Mouse (Mus musculus) MEL (cell line): ENCODE data around the gene 2010005H15Rik. TPM values are rescaled to one million over a fixed set of nuclear protein-coding genes. Genes with fewer than 3 reads are reported as not detected.
"Not testable (repeated sequence)": the region's sequence is repeated elsewhere in the genome, so short reads cannot be mapped to it uniquely, and the experiment has no call there.

Source experiments
- DNase-seq: peaks from one replicate; pipeline ENCODE4 v3.0.0; 2011; ENCODE audit warnings: low read depth, low spot score
- H3K27ac ChIP-seq: 2 replicates; pipeline ENCODE4 v1.5.1; 2012; ENCODE audit warnings: low read depth, mild to moderate bottlenecking, control low read depth, low read length, moderate library complexity; ENCODE audit not compliant: control insufficient read depth
- H3K27me3 ChIP-seq, 2 experiments: fragments of 150-350 bp in 1 of 2; sonication (generic) in 1 of 2; 2 replicates each; pipeline ENCODE4 v1.6.1; 2012; ENCODE audit warnings: low read length in 2 of 2, mild to moderate bottlenecking in 2 of 2, improper control_type of control experiment in 1 of 2, moderate library complexity in 1 of 2; ENCODE audit not compliant: insufficient read depth in 2 of 2, control insufficient read depth in 1 of 2
- H3K36me3 ChIP-seq, 2 experiments: 2 replicates each; pipeline ENCODE4 v1.6.1; 2012 to 2014; ENCODE audit warnings: low read length in 2 of 2, improper control_type of control experiment in 1 of 2, inconsistent platforms in 1 of 2, mild to moderate bottlenecking in 1 of 2; ENCODE audit not compliant: insufficient read depth in 2 of 2, control insufficient read depth in 1 of 2
- H3K4me1 ChIP-seq, 2 experiments: fragments of 150-350 bp in 1 of 2; sonication (generic) in 1 of 2; 2 replicates each; pipeline ENCODE4 v1.6.1; 2012; ENCODE audit warnings: low read length in 2 of 2, improper control_type of control experiment in 1 of 2, mild to moderate bottlenecking in 1 of 2; ENCODE audit not compliant: insufficient read depth in 2 of 2, control insufficient read depth in 1 of 2
- H3K4me3 ChIP-seq, 2 experiments: fragments of 150-350 bp in 1 of 2; sonication (generic) in 1 of 2; 2 replicates each; pipeline ENCODE4 v1.5.1; 2012; ENCODE audit warnings: low read depth in 2 of 2, low read length in 2 of 2, mild to moderate bottlenecking in 2 of 2, moderate library complexity in 2 of 2, control low read depth in 1 of 2, improper control_type of control experiment in 1 of 2; ENCODE audit not compliant: control insufficient read depth in 1 of 2, insufficient read depth in 1 of 2
- H3K79me2 ChIP-seq: 2 replicates; pipeline ENCODE4 v1.6.1; 2012; ENCODE audit warnings: mild to moderate bottlenecking, low read length, moderate library complexity; ENCODE audit not compliant: control insufficient read depth, poor library complexity, insufficient read depth
- H3K9ac ChIP-seq: 2 replicates; pipeline ENCODE4 v1.6.1; 2012; ENCODE audit warnings: low read depth, mild to moderate bottlenecking, control low read depth, low read length, moderate library complexity; ENCODE audit not compliant: control insufficient read depth, poor library complexity, severe bottlenecking
- H3K9me3 ChIP-seq: fragments of 150-350 bp; sonication (generic); replicated peaks from 2 replicates; pipeline ENCODE4 v1.6.1; 2012; ENCODE audit warnings: mild to moderate bottlenecking, low read length, improper control_type of control experiment, moderate library complexity; ENCODE audit not compliant: insufficient read depth
- CHD2 ChIP-seq: IDR thresholded peaks from 2 replicates; pipeline ENCODE4 v1.6.1; 2011; ENCODE audit warnings: low read length, improper control_type of control experiment
- E2F4 ChIP-seq: IDR thresholded peaks from 2 replicates; pipeline ENCODE4 v1.6.1; 2011; ENCODE audit warnings: low read depth, low read length, improper control_type of control experiment, borderline replicate concordance
- ETS1 ChIP-seq: IDR thresholded peaks from 2 replicates; pipeline ENCODE4 v1.6.1; 2012; ENCODE audit warnings: low read depth, mild to moderate bottlenecking, inconsistent platforms, low read length, improper control_type of control experiment, moderate library complexity
- GABPA ChIP-seq: IDR thresholded peaks from 2 replicates; pipeline ENCODE4 v1.6.1; 2012; ENCODE audit warnings: low read depth, mild to moderate bottlenecking, inconsistent platforms, low read length, improper control_type of control experiment, moderate library complexity
- GATA1 ChIP-seq: IDR thresholded peaks from 2 replicates; pipeline ENCODE4 v1.6.1; 2011; ENCODE audit warnings: low read depth, low read length, improper control_type of control experiment
- KAT2A ChIP-seq: conservative IDR thresholded peaks from 2 replicates; pipeline ENCODE4 v1.6.1; 2012; ENCODE audit warnings: low read depth, low read length, improper control_type of control experiment, inconsistent platforms
- MAZ ChIP-seq: IDR thresholded peaks from 2 replicates; pipeline ENCODE4 v1.6.1; 2012; ENCODE audit warnings: low read depth, mild to moderate bottlenecking, inconsistent platforms, low read length, improper control_type of control experiment
- MXI1 ChIP-seq: IDR thresholded peaks from 2 replicates; pipeline ENCODE4 v1.6.1; 2011; ENCODE audit warnings: mild to moderate bottlenecking, low read depth, low read length, improper control_type of control experiment
- MYB ChIP-seq: IDR thresholded peaks from 2 replicates; pipeline ENCODE4 v1.6.1; 2011; ENCODE audit warnings: mild to moderate bottlenecking, low read depth, low read length, improper control_type of control experiment
- MYC ChIP-seq: IDR thresholded peaks from 2 replicates; pipeline ENCODE4 v1.6.1; 2011; ENCODE audit warnings: low read depth, mild to moderate bottlenecking, low read length, improper control_type of control experiment, moderate library complexity
- NELFE ChIP-seq: IDR thresholded peaks from 2 replicates; pipeline ENCODE4 v1.6.1; 2011; ENCODE audit warnings: low read depth, low read length, improper control_type of control experiment
- POLR2A ChIP-seq, 2 experiments: IDR thresholded peaks; 2 replicates each; pipeline ENCODE4 v1.6.1; 2011 to 2012; ENCODE audit warnings: low read length in 2 of 2, mild to moderate bottlenecking in 2 of 2, control low read depth in 1 of 2, improper control_type of control experiment in 1 of 2, low read depth in 1 of 2, moderate library complexity in 1 of 2; ENCODE audit not compliant: control insufficient read depth in 1 of 2, insufficient read depth in 1 of 2, poor library complexity in 1 of 2
- POLR2AphosphoS2 ChIP-seq: IDR thresholded peaks from 2 replicates; pipeline ENCODE4 v1.6.1; 2011; ENCODE audit warnings: low read length, improper control_type of control experiment
- RAD21 ChIP-seq: IDR thresholded peaks from 2 replicates; pipeline ENCODE4 v1.6.1; 2011; ENCODE audit warnings: mild to moderate bottlenecking, low read depth, low read length, improper control_type of control experiment
- SMC3 ChIP-seq: IDR thresholded peaks from 2 replicates; pipeline ENCODE4 v1.6.1; 2011; ENCODE audit warnings: low read depth, low read length, improper control_type of control experiment
- TAL1 ChIP-seq: IDR thresholded peaks from 2 replicates; pipeline ENCODE4 v1.6.1; 2012; ENCODE audit warnings: mild to moderate bottlenecking, inconsistent platforms, low read length, moderate library complexity, mixed read lengths
- TBP ChIP-seq: IDR thresholded peaks from 2 replicates; pipeline ENCODE4 v1.8.0; 2011; ENCODE audit warnings: low read depth, low read length, improper control_type of control experiment
- UBTF ChIP-seq: IDR thresholded peaks from 2 replicates; pipeline ENCODE4 v1.6.1; 2012; ENCODE audit warnings: low read depth, mild to moderate bottlenecking, inconsistent platforms, low read length, improper control_type of control experiment, moderate library complexity, borderline replicate concordance; ENCODE audit not compliant: insufficient read depth
- ZMIZ1 ChIP-seq: IDR thresholded peaks from 2 replicates; pipeline ENCODE4 v1.6.1; 2012; ENCODE audit warnings: low read depth, mild to moderate bottlenecking, inconsistent platforms, low read length, improper control_type of control experiment, moderate library complexity
- polyA plus RNA-seq, 2 experiments: library from polyadenylated mRNA; stranded (reverse) in 1 of 2; unstranded in 1 of 2; fragments of >175 nt in 1 of 2; fragments of >200 nt in 1 of 2; gene quantifications; 2 replicates each; pipeline versions ENCODE4 v1.2.1 to v1.2.4; 2012; ENCODE audit warnings: low replicate concordance in 2 of 2, low read depth in 1 of 2; ENCODE audit not compliant: insufficient read length in 2 of 2, insufficient read depth in 1 of 2, missing spikeins in 1 of 2
- total RNA-seq: library from RNA; depleted of rRNA; stranded (reverse); fragments of 300-350 nt; gene quantifications from 2 replicates; pipeline ENCODE4 v1.2.3, GENCODE M21; 2012

The 2010005H15Rik gene
- total and polyA plus RNA-seq, 3 experiments: 0.11 to 0.46 TPM; not detected in 1

- no peak for TF ChIP-seq GATA1
- TF ChIP-seq CHD2: no peak
- no peak for TF ChIP-seq TAL1
- TF ChIP-seq ETS1: no peak
- no peak for TF ChIP-seq MXI1
- TF ChIP-seq TBP: no peak
- TF ChIP-seq E2F4: no peak
- no peak for TF ChIP-seq KAT2A
- TF ChIP-seq ZMIZ1: no peak
- no peak for TF ChIP-seq POLR2AphosphoS2
- no peak for TF ChIP-seq MYB
- TF ChIP-seq GABPA: no peak
- no peak for TF ChIP-seq UBTF
- TF ChIP-seq MYC: no peak
- TF ChIP-seq RAD21: no peak
- no peak for TF ChIP-seq POLR2A (IDR thresholded peaks at IDR 0.05; ENCODE audit: control insufficient read depth in 1 of 2, insufficient read depth in 1 of 2, low read depth in 1 of 2, low read length in 2 of 2, poor library complexity in 1 of 2)
- TF ChIP-seq MAZ: no peak
- no peak for DNase-seq
- no peaks in the 10 kb centered on the region; a peak in 1 of 4 replicates for H3K27me3 ChIP-seq
- no peak overlapping the region for H3K9ac ChIP-seq
- no peak overlapping the region for H3K4me3 ChIP-seq
- H3K36me3 ChIP-seq: no peaks in the 10 kb centered on the region
- H3K9me3 ChIP-seq: no peaks in the 10 kb centered on the region
- no peaks in the 10 kb centered on the region for H3K79me2 ChIP-seq
- H3K4me1 ChIP-seq: no peaks in the 10 kb centered on the region
- H3K27ac ChIP-seq: no peak overlapping the region
These were observed 41.4 kb upstream of the 2010005H15Rik start for GRCm38 (mm10) chr16:36179910-36180309.

GRCm38 (mm10) chr16:36183912-36184311 lies 37.4 kb upstream of the 2010005H15Rik start, which contains the start of gene Gm5483:
TSS of gene Gm5483 (plus strand) at chr16:36184212.
- H3K4me3 ChIP-seq, H3K9me3 ChIP-seq, H3K27ac ChIP-seq, H3K36me3 ChIP-seq, H3K9ac ChIP-seq, H3K79me2 ChIP-seq, H3K27me3 ChIP-seq, DNase-seq, H3K4me1 ChIP-seq: not testable (repeated sequence)

GRCm38 (mm10) chr16:36199226-36199625 lies 22.0 kb upstream of the 2010005H15Rik start:
- Histone ChIP-seq H3K4me3 (no peak overlapping the region), H3K27me3 (peaks cover 0 to 4% of the 10 kb centered on the region in 2 experiments; a peak in 1 of 4 replicates), H3K9me3 (no peaks in the 10 kb centered on the region), H3K27ac (no peak overlapping the region), H3K36me3 (no peaks in the 10 kb centered on the region), H3K79me2 (no peaks in the 10 kb centered on the region), H3K4me1 (no peaks in the 10 kb centered on the region)
- no peak for DNase-seq
- TF ChIP-seq GABPA (no peak), E2F4 (no peak), NELFE (no peak), SMC3 (no peak), TAL1 (no peak), MYC (no peak), POLR2AphosphoS2 (no peak)
- TF ChIP-seq, all 39 proteins: peak for 0
- no peak overlapping the region for H3K9ac ChIP-seq
